ENCODE assay signal across 13 mouse cellular contexts in genomic region chr11:57185110-57185509, GRCm38 (mm10).
"Had no signal": no experiment of that assay in that cellular context is flagged by ENCODE, and none has a peak within 500 bp of the region (broad histone marks: within the 10 kb centered on the region; RNA-seq: fewer than 3 reads in every experiment).

No protein-coding gene starts in this region.

- DNase-seq: lung, adult 18-20 months; lung, embryonic 14.5 days; lung, postnatal 10 days; lung, postnatal 4 days; midbrain, embryonic 14.5 days; retina, postnatal 1 day; right cerebral cortex, adult 18-20 months; right cerebral cortex, postnatal 25 days; right cerebral cortex, postnatal 4 days; spleen, adult 18-20 months; thymus, adult 18-20 months; thymus, postnatal 14 days; thymus, postnatal 4 days had no signal
